Mouse (Mus musculus) adipocyte (in vitro differentiated cells): ENCODE data around the gene Grik5.

Source experiments
- DNase-seq: peaks from one replicate; pipeline ENCODE4 v3.0.0-alpha.2; 2016; ENCODE audit warnings: low spot score

The Grik5 gene

DNA sequence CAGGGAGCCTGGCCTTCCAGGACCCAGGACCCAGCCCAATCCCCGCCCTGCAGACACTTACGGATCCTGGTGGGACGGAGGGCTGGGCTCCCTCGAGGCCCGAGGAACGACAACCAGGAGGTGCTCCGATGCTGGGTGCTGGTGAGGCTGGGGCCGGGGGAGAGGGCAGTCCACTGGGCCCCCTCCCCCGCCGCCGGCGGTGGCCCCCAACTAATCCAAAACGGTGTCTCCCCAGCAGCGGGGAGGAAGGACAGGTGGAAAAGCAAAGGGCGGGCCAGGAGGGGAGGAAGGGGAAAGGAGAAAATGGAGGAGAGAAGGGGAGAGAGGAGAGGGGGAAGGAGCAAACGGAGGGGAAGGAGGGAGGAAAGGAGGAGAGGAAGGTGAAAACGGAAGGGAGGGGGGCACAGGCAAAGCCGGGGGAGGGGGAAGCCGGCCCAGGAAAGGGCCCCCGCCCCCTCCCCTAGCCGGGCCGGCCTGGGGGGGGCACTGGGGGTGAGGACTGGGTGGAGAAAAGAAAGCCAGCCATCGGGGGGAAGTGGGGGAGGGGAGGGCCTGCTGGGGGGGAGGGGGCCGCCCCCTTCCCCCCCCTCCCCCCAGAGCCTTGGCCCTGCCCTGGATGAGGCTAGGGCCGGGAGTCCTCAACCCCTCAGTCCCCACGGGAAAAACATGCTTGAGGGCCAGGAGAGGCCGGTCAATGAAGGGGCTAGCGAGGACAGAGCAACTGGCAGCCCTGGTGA lies at the start of gene Grik5, which contains the start of gene Zfp574:
Gene Grik5 (minus strand): TSS at position 368 of the 737 bp plus-strand sequence.
Gene Zfp574 (plus strand): TSS at position 589 of the 737 bp plus-strand sequence.
- DNase-seq, result no peak

DNA sequence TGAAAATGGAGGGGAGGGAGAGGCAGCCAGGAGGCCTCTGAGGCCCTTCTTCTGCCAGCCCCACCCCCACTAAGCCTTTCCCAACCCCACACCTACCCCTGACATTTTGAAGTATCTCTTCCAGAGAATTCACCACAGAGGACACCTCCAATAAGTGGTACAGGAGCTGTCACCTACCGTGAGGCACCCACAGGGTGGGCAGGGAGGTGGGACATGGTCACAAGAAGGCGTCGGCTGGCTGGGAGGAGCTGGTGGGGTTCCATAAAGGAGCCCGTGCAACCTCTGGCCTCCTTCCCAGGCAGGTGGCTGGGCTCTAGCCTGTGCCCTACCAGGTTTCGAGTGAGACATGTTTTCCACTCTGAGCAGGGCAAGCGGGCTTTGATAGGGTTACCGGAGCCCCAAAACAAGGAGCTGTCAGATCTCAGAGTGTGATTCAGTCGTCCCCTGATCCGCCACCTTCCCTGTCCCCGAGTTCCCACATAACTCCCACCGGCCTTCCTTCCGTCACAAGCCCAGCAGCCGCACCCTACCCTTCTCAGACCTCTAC lies 49.2 kb upstream of the Grik5 start:
- no peak for DNase-seq

DNA sequence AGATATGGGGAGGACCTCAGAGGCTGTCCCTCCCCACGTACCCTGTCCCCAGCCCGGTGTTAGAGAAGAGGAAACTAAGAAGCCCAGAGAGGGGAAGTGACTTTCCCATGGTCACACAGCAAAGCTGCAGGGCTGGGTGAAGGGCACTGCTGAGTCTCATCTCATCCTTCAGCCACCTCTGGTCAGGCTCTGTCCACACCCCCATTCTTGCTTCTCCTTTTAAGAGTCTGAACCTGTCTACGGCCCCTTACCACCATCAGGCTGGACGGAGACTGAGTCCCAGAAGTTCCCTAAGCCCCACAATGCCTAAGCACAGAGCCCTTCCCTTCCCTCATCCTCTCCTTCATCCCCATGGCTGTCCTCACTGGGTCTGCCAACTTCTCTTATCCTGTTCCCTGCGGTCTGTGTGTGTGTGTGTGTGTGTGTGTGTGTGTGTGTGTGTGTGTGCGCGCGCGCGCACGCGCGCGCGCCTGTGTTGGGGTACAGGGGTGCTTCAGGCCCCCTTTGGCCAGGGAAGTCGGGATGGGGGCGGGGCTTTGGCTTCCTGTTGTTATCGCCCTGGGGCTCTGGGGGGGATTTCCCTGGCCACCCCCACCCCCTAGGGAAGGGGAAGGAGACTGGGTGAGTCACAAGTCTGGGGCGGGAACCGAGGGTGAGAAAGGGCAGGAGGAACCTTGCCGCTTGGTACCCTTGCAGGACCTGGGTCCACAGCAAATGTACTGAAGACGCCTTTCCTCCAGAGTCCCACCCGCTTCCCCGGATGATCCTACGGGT lies 48.1 kb upstream of the Grik5 start:
- DNase-seq, result no peak

DNA sequence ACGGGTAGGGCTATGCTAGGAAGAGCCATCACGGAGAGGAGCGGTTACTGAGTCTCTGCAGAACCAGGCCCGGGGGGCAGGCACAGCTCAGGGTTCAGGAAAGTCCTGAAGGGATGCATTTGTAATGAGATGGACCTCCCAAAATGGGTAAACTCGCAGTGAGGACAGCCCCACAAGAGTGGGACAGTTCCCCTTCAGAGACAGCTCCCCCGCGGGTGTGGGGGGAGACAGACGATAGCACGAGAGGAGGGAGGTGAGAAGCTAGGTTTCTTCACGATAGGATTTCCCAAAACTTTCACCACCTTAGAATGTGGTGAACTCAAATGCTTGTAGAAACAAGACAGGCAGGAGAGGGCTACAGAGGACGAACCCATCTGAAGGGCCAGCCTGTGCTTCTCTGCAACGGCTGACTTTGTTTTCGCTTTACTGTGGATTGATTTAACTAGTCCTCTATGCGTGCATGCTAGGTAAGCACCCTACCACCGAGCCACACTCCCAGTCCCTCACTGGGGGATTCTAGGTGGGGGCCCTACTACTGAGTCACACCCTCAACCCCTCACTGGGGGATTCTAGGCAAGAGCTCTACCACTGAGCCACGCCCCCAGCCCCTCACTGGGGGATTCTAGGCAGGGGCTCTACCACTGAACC lies 40.9 kb upstream of the Grik5 start:
- no peak for DNase-seq

DNA sequence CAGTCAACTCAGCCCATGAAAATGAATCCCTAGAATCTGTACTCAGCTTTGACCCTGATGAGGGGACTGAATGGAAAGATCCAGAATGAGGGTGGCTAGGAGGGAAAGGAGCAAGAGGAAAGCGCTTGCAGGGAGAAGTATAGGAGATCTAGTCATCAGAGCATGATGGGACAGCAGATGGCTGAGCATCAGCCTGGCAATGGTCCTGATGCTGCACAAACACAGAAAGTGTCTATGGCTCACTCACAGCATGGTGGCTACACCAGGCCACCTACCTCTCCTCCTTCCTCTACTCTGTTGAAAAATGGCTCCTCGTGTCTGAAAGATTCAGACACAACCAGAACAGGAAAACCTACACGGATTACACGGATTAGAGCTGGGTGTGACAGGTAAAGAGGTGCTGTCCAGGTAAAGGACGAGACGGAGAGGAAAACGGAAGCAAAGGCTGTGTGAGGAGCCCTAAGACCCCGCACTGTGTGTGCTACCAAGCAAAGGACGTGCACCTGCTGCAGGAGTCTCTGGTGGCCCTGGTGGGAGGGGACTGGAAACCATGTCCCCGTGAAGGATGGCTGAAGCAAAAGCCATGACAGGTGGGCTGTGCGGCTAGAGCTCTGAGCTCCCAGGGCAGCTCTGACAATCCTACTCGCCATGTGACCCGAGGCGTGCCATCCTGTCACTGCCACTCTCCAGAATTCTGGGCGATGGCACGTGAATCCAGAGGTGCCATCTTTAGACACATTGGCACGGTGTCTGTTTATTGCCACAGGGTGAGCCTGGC lies 40.2 kb upstream of the Grik5 start:
- DNase-seq, result no peak

DNA sequence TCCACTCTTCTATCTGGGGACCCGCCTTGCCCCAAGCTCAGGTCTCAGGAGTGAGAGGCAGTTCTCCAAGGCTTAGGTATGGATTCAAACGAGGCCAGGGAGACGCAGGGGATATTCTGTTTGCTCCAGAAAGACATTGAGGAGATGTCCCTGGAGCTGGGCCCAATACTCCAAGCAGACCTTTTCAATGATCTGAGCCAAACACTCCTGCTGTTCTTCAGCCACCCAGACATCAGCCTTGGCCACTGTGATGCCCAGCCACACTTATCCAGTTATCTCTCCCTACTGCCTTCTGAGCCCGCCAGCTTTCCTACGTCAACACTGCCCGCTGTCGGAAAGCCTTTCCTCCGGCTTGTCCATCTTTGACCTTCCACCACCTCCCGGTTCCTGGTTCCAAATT lies 38.2 kb upstream of the Grik5 start:
- no peak for DNase-seq

DNA sequence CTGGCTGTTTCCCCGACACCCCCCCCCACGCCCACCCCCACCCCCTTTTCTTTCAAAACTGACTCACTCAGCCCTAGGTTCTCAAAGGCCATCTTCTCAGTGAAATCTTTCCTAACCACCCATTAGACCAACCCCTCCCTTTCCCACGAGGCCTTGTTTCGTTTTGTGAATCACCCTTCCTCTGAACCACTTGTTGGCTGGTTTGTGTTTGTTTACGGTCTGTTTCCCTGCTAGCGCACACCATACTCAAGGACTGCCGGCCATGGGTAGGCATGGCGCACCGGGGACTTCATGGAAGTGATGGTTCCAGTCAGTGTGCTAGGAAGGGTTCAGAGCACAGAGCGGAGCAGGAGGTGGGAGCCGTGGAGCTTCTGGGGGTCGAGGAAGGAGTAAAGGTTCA lies 37.2 kb upstream of the Grik5 start:
- DNase-seq, result no peak

DNA sequence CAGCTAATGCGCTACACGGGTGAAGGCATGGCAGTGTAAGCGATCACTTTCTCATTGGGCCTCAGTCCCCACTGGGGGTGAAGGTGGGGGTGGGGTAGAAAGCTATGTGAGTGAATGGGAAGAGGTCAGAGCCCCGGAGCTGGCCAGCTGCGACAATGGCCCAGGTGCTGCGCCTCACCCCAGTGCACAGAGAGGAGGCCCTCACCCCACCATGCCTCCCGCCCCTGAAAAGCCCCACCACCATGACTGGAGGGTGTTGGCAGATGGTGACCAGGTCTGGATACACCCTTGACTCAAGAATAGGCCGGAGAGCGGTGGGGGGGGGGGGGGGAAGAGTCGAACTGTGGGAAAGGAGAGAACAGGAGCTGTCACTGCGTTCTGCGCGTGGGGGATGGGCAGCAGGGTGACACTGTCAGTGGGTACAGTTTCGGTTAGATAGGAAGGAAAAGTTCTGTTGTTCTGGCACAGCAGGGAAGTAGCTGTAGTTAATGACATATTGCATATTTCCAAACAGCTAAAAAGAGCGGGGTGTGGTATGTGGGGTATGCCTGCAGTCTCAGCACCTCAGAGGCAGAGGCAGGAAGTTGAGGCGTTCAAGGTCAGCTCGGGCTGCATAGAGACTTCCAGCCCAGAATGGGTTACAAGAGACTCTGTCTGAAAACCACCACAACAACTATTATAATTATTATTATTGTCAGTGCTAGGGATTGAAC lies 34.8 kb upstream of the Grik5 start:
- no peak for DNase-seq

DNA sequence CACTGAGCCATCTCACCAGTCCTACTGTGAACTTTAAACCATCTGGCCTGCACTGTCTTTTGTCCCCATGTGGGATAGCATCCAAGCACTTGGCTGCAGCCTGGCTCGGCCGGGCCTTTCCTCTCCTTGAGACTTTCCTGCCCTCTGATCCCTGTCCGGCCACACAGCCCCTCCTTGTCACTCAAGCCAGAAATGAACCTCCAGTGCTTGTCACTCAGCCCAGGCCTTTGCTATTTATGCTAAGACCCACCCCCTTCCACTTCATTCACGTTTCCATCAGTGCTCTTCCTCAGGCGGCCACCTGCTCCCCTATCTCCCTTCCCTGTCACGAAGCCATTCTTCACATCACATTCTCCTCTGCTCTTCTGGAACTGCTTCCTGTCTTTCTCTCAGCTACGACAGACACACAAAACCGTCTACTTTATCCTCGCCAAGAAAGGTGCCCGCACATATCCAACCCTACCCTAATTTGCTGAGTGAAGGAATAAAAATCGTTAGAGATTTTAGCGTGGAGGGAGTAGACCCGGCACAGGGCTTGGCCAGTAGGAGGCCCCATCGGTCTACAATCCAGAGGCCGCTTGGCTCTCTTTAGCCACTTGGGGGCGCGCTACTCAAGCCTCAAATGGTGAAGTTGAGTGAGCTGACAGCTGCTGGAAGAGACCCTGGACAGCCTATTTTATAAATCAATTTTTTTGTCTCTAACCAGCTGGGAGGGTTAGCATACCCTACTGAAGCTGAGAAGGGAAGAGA lies 33.4 kb upstream of the Grik5 start:
- DNase-seq, result peak; percentile 76

DNA sequence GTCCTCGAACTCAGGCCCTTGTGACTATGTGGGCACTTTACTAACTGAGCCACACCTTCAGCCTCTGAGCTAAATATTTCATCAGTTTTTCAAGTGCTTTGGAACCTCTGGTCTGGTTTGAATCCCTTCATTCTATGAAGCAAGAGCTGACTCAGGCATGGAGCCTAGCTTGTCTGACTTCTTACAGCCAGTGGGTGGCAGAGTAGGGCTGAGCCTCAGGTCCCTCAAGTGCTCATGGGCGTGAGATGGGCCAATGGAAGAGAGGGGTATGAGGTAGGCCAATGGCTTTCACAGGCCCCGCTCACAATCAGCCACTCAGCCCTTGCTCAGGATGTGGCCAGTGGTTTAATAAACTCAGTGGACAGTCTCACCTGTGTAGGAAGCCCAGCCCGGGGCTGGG lies 27.4 kb upstream of the Grik5 start:
- DNase-seq, result peak; percentile 59

DNA sequence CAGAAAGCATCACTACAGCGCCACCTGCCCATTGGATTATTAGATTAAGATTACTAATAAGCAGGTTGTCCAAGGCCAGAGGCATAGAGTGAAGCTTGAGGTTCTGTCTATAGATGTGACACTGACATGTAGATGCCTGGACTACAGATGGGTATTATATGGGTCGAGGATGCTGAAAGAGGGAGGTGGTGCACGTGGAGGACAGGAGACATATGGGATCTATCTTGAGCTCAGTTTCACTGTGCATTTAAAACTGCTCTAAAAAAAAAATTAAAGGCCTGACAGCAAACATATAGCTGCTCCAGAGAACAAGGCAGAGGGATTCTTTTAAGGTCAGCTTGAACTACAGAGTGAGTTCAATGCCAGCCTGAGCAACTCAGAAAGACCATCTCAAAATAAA lies 26.0 kb upstream of the Grik5 start:
- DNase-seq, result no peak

DNA sequence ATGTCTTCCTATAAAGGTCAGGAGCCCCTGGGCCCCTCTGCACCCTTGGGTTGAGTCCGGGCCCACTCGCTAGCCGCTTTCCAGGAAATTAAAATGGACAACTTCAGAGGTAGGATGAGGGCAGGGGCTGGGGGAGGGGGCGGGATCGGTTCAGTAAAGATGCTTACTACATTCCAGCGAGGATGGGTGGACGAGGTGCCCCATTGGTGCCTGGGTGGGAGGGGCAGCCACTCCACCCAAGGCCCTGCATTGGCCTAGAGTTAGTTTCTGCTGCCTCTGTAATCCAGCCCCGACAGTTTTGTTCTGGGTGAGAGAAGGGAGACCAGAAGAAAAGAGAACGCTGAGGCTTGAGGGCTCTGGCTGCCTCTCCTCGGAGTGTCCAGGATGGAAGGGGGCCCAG lies 17.7 kb upstream of the Grik5 start:
- DNase-seq, result no peak

DNA sequence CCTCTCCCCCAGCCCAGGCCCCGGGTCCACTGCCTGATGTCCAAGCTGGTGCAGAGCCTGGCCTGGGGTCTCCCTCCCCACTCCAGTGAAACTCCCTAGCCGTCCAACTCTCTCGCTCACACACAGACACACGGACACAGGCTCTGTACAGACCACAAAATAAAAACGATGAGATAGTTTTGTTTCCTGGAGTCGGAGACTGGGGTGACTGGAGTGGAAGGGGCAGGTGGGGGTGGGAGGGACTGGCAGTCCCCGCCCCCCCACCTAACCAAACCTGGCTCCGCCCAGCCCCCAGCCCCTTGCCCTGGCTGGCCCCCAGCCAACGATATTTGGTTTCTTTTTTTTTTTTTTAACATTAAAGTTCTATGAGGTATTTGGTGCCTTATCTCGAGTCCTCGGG lies 16.8 kb upstream of the Grik5 start:
- DNase-seq, result no peak

DNA sequence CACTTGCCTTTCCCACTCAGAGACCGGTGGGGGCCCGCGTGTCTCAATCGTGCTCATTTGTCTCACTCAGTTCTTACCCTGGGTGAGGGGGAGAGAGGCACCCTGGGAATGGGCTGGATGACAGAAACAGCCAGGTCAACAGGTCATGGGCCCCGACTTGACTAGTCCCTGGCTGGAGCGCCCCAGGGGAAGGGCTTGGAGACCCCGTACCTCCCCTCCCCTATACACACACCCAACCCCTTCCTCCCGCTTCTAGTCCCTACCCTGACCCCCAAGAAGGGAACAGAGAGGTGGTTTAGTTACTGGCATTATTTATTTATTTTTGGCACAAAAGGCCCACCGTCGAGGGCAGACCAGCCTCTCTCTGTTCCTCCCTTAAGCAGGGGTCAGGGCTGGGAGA lies 16.4 kb upstream of the Grik5 start:
- no peak for DNase-seq

DNA sequence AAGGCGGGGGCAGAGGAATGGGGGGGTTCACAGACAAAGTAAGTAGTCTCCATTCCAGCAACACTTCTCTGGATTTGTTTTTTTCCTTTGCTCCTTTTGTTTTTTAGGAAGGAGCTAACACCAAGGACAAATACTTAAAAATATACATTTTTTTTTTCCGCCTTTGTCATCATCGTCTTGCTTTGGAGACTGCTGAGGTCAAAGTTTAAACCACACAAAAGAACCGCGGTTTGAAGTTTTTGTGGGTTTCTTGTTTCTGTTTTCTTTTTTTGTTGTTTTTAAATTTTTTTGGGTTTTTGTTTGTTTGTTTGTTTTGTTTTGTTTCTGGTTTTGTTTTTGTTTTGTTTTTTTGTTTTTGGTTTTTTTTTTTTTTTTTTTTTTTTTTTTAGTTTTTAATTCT lies 15.8 kb upstream of the Grik5 start:
- DNase-seq, result no peak

DNA sequence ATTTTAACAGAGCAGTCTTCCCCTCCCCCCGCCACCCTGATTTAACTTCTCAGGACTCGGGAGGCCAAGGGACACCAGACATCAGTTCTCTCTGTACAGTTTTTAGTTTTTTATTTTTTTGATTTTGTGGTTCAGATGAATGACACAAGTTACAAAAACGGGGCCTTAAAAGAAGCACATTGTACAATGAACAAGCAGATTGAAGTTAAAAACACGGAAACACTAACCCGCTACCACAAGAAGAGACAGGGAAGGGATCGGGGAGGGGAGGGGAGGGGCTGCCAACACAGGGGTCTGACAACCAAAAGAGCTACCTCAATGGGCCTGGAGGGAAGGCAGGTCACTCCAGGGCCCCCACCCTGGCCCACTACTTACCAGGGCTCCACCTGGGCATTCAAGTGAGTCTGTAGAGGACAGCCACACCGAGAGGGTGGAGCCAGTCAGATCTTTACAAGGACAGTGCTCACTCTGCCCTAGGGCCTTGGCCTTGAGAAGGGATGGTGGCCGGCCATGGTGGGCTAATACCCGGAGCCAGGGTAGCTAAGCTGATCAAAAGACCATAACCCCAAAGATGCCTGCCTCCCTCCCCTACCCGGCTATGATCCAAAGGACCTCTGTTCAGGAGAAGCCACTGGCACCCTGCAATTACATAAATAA lies 15.2 kb upstream of the Grik5 start:
- no peak for DNase-seq

DNA sequence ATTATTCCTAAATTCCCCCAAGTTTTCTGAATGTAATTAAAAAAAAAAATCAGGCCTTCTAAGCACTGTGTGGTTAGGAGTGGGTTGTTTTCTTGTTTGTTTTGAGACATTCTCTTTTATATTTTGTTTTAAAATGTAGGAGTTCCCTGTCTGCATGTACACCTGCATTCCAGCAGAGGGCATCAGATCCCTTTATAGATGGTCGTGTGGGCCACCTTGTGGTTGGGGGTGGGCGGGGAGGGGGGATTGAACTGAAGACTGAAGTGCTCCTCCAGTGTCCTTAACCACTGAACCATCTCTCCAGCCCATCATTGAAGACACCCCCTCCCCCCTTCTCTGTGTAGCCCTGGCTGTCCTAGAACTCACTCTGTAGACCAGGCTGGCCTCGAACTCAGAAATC lies 14.5 kb upstream of the Grik5 start:
- DNase-seq, result no peak

DNA sequence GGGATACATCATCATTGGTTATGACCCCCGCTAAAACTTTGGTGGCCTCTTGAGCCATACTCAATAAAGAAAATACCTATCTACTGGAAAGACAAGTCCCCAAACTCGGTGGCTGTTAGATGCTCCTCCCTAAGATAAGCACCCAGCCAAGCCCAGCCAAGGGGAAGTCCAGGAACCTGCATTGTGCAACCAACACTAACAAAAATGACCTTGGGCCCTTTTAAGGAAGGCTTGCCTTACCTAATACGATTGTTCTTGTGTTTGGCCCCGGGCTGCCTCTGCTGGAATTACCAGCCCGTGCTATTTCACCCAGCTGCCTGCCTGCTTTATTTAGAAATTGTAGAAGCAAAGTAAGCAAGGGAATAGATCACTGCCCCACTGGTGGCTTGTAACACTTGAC lies 12.5 kb upstream of the Grik5 start:
- DNase-seq, result peak; percentile 22

DNA sequence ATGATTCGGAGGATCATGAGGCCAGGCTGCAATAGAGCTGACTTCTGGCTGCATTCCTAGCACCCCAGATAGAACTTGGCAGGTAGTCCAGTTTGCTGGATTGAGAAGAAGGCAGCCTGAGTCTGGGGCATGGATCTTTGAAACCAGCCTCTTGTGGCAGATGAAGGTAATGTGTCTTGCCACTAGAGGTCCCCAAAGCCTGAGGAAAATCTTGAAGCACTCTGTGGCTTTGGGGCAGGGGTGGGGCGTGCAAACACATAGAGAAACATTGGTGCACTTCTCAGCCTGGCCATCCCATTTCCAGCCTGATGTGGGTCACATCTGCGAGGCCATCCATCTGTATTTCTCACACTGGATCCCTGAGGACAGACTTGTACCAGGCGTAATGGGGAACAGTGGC lies 10.4 kb upstream of the Grik5 start:
- DNase-seq, result peak; percentile 60

DNA sequence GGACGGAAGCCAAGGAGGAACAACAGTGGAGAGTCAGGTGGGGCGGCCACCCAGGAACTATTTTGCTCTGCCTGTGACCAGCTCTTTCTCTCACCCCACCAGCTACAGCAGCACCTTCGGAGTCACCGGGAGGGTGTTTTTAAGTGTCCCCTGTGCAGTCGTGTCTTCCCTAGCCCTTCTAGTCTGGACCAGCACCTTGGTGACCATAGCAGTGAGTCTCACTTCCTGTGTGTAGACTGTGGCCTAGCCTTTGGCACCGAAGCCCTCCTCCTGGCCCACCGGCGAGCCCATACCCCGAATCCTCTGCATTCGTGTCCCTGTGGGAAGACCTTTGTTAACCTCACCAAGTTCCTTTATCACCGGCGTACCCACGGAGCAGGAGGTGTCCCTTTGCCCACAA lies 8.3 kb upstream of the Grik5 start:
- no peak for DNase-seq
